Mouse (Mus musculus): ENCODE results near the gene Slc44a1. TPM values are rescaled to one million over a fixed set of nuclear protein-coding genes. Genes with fewer than 3 reads are reported as not detected.

The Slc44a1 gene
- polyA plus RNA-seq, 1 experiment: 71.5 TPM

DNA sequence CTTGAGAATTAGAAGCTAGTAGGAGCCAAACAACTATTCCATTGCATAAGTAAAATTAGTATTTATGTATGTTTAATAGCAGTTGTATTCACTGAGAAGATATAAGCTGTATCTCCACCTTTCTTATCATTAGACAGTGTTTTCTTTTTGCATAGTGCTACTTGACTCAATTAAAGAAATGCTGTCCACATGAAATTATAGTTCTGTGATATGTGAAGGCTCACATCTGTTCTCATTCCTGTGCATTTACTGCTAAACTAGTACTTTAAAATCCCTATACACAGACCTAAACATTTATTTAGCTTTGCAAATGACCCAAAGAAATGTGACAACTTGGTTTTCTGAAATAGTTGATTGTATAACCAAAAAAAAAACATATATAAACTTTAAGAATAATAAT lies 96.9 kb downstream of the Slc44a1 start:
- no peak for TF ChIP-seq POLR2A (IDR thresholded peaks at IDR 0.05; ENCODE audit: low read depth, low read length)
- no peak for TF ChIP-seq CTCF (IDR thresholded peaks at IDR 0.05; ENCODE audit: extremely low read depth, insufficient read length, insufficient replicate concordance, low read depth, low read length)
- no peaks in the 10 kb centered on the region for H3K27me3 ChIP-seq (ENCODE audit: control insufficient read depth, insufficient read depth, low read length)

DNA sequence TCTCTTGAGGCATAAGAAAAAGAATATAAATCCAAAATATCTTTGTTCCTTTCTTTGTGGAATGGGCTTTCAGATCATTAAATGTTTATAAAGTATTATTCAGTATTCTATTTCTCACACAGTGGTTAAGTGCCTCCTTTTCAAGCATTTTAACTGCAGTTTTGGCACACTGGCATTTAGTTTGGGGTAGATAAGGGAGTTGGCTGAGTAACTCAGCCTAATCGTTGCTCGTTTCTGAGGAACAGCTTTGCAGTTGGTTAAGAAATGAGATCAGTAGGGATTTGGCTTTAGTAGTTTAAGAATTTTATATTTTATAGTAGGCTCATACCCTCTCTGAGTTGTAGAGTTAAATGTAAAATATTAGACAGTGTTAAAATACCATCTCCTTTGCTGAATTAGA lies 97.3 kb downstream of the Slc44a1 start:
- TF ChIP-seq CTCF (IDR thresholded peaks at IDR 0.05; ENCODE audit: extremely low read depth, insufficient read length, insufficient replicate concordance, low read depth, low read length) (no peak), POLR2A (IDR thresholded peaks at IDR 0.05; ENCODE audit: low read depth, low read length) (no peak)
- WGBS: 87% methylated on average over 2 of the region's 2 CpGs
- H3K27me3 ChIP-seq (ENCODE audit: control insufficient read depth, insufficient read depth, low read length): no peaks in the 10 kb centered on the region
- H3K36me3 ChIP-seq (ENCODE audit: control insufficient read depth, insufficient read depth, low read length): peaks cover 28% of the 10 kb centered on the region
- no peak overlapping the region for H3K4me3 ChIP-seq (ENCODE audit: low read depth, low read length)
- H3K27ac ChIP-seq (ENCODE audit: insufficient read depth, low read depth, low read length): no peak overlapping the region
- H3K4me1 ChIP-seq (ENCODE audit: control insufficient read depth, insufficient read depth, insufficient read length, low read length): no peaks in the 10 kb centered on the region

More for the DNA sequence above, 96.9 kb downstream of the Slc44a1 start:
- H3K36me3 ChIP-seq (ENCODE audit: control insufficient read depth, insufficient read depth, low read length): peaks cover 23% of the 10 kb centered on the region
- no peak overlapping the region for H3K27ac ChIP-seq (ENCODE audit: insufficient read depth, low read depth, low read length)
- H3K4me3 ChIP-seq (ENCODE audit: low read depth, low read length): no peak overlapping the region
- H3K4me1 ChIP-seq (ENCODE audit: control insufficient read depth, insufficient read depth, insufficient read length, low read length): no peaks in the 10 kb centered on the region

DNA sequence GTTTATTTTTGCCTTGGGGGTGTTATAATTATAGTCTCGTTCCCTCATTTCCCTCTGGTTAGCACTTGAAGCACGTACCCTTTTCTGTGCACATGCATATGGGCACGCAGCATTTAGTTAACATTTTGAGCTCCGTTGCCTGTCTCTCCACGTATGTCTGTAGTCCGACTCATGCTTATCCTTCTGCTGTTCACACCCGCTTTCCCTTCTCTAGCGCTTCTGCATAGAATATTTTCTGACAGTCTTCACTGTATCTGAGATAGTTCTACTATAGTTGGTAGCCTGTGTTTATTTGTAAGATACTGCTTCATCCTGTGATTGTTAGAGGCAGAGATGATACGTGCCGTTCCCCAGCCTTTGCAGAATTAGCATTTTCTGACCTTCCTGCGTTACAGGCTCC lies 98.4 kb downstream of the Slc44a1 start:
- H3K36me3 ChIP-seq (ENCODE audit: control insufficient read depth, insufficient read depth, low read length): peaks cover 34% of the 10 kb centered on the region
- no peaks in the 10 kb centered on the region for H3K4me1 ChIP-seq (ENCODE audit: control insufficient read depth, insufficient read depth, insufficient read length, low read length)
- no peak overlapping the region for H3K27ac ChIP-seq (ENCODE audit: insufficient read depth, low read depth, low read length)
- TF ChIP-seq CTCF (IDR thresholded peaks at IDR 0.05; ENCODE audit: extremely low read depth, insufficient read length, insufficient replicate concordance, low read depth, low read length) (no peak), POLR2A (IDR thresholded peaks at IDR 0.05; ENCODE audit: low read depth, low read length) (no peak)
- H3K4me3 ChIP-seq (ENCODE audit: low read depth, low read length): no peak overlapping the region
- no peaks in the 10 kb centered on the region for H3K27me3 ChIP-seq (ENCODE audit: control insufficient read depth, insufficient read depth, low read length)
- WGBS: 96% methylated on average over 11 of the region's 11 CpGs

DNA sequence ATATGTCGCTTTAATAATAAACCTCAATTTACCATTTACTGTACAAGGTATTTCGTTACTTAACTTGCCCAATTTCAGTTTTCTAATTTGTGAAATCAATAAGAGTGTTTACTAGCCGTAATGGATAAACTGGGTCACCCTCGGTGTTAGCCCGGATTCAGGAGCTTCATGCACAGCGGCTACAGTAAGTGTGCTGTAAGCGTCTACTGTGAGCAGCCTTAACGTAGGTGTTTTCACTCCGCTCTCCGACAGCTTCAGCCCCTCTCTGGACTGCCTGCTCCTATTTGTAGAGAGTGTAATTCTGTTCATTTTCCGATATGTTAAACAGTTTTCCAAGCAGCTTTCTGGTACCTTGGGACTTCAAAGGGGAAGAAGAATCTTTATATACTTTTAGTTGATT lies 99.7 kb downstream of the Slc44a1 start:
- H3K27me3 ChIP-seq (ENCODE audit: control insufficient read depth, insufficient read depth, low read length): no peaks in the 10 kb centered on the region
- H3K27ac ChIP-seq (ENCODE audit: insufficient read depth, low read depth, low read length): no peak overlapping the region
- 93% methylated on average over 11 of the region's 11 CpGs for WGBS
- no peak overlapping the region for H3K4me3 ChIP-seq (ENCODE audit: low read depth, low read length)
- no peaks in the 10 kb centered on the region for H3K4me1 ChIP-seq (ENCODE audit: control insufficient read depth, insufficient read depth, insufficient read length, low read length)
- H3K36me3 ChIP-seq (ENCODE audit: control insufficient read depth, insufficient read depth, low read length): peaks cover 42% of the 10 kb centered on the region
- TF ChIP-seq POLR2A (IDR thresholded peaks at IDR 0.05; ENCODE audit: low read depth, low read length): no peak
- TF ChIP-seq CTCF (IDR thresholded peaks at IDR 0.05; ENCODE audit: extremely low read depth, insufficient read length, insufficient replicate concordance, low read depth, low read length): no peak

DNA sequence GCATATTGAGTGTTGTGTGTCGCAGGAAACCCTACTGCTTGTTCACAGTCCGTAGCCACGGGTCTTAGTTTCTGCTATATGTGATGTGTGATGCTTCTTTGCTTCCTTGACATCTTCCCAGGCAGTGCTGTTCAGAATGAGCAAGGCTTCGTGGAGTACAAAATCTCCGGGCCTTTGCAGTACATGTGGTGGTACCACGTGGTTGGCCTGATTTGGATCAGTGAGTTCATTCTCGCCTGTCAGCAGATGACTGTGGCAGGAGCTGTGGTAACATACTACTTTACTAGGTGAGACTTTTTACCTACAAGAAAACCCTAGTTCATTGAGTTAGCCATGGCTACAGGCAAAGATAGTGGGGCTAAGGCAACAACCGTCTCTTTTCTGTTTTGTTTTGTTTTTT lies 103.2 kb downstream of the Slc44a1 start:
- Histone ChIP-seq H3K27ac (ENCODE audit: insufficient read depth, low read depth, low read length) (no peak overlapping the region), H3K4me1 (ENCODE audit: control insufficient read depth, insufficient read depth, insufficient read length, low read length) (no peaks in the 10 kb centered on the region), H3K4me3 (ENCODE audit: low read depth, low read length) (no peak overlapping the region), H3K36me3 (ENCODE audit: control insufficient read depth, insufficient read depth, low read length) (peaks cover 51% of the 10 kb centered on the region), H3K27me3 (ENCODE audit: control insufficient read depth, insufficient read depth, low read length) (no peaks in the 10 kb centered on the region)
- TF ChIP-seq CTCF (IDR thresholded peaks at IDR 0.05; ENCODE audit: extremely low read depth, insufficient read length, insufficient replicate concordance, low read depth, low read length): no peak
- no peak for TF ChIP-seq POLR2A (IDR thresholded peaks at IDR 0.05; ENCODE audit: low read depth, low read length)
- WGBS: 87% methylated on average over 8 of the region's 8 CpGs

DNA sequence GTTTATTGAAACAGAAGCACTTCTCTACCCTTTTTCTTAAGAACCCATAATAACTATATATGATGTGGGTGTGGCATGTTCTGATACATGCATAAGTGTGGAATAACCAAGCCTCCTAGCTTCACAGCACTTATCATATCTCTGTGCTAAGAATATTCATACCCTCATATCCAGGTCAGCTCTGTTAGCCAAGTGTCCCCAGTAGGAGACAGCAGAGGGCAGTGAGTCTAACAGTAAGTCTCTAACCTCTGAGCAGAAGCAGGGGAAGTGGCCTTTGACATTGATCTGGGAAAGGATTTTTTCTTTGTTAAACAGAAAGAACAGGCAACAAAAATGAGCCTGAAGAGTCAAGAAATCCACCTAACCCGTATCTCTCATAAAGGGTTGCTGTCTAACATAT lies 104.7 kb downstream of the Slc44a1 start:
- TF ChIP-seq POLR2A (IDR thresholded peaks at IDR 0.05; ENCODE audit: low read depth, low read length) (no peak), CTCF (IDR thresholded peaks at IDR 0.05; ENCODE audit: extremely low read depth, insufficient read length, insufficient replicate concordance, low read depth, low read length) (no peak)
- 89% methylated on average over 1 of the region's 1 CpGs for WGBS

DNA sequence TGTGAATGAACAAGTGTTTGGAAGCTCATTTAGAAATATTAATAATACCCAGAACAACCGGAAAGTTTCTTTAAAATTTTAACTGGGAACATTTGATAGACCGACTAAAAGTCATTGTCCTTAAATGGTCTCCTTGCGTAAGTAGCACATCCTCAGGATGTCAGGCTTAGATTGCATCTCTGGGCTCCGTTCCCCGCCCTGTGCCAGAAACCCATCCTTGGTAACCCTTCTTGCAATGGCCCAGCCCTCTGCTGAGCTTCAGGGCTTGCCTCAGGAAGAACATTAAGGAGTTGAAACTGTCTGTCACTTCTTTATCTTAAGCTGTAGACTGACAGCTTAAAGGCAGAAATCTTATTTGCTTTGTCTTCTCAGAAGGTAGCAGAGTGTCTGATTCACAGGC lies 107.2 kb downstream of the Slc44a1 start:
- no peaks in the 10 kb centered on the region for H3K4me1 ChIP-seq (ENCODE audit: control insufficient read depth, insufficient read depth, insufficient read length, low read length)
- 91% methylated on average over 5 of the region's 5 CpGs for WGBS
- H3K27ac ChIP-seq (ENCODE audit: insufficient read depth, low read depth, low read length): no peak overlapping the region
- no peak overlapping the region for H3K4me3 ChIP-seq (ENCODE audit: low read depth, low read length)
- no peak for TF ChIP-seq CTCF (IDR thresholded peaks at IDR 0.05; ENCODE audit: extremely low read depth, insufficient read length, insufficient replicate concordance, low read depth, low read length)
- TF ChIP-seq POLR2A (IDR thresholded peaks at IDR 0.05; ENCODE audit: low read depth, low read length): no peak
- no peaks in the 10 kb centered on the region for H3K27me3 ChIP-seq (ENCODE audit: control insufficient read depth, insufficient read depth, low read length)
- peaks cover 49% of the 10 kb centered on the region for H3K36me3 ChIP-seq (ENCODE audit: control insufficient read depth, insufficient read depth, low read length)

More for the DNA sequence above, 104.7 kb downstream of the Slc44a1 start:
- Histone ChIP-seq H3K27ac (ENCODE audit: insufficient read depth, low read depth, low read length) (no peak overlapping the region), H3K4me3 (ENCODE audit: low read depth, low read length) (no peak overlapping the region), H3K4me1 (ENCODE audit: control insufficient read depth, insufficient read depth, insufficient read length, low read length) (no peaks in the 10 kb centered on the region), H3K27me3 (ENCODE audit: control insufficient read depth, insufficient read depth, low read length) (no peaks in the 10 kb centered on the region), H3K36me3 (ENCODE audit: control insufficient read depth, insufficient read depth, low read length) (peaks cover 48% of the 10 kb centered on the region)

DNA sequence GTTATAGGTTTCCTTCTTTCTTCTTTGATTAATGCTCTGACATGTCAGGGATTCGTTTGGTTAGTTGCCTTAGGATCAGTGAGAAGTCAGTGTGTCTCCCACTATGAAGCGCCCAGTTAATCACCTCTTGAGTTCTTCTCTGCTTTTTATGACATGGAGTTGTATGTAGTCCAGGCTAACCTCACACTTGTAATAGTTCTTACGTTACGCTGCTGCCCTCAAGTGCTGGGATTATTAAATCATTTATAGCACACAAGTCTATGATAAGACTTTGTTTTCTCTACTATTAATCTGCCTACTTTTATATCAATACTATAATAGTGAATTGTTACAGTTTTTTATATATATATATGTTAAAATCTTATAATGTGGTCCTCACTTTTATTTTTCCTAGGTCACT lies 109.2 kb downstream of the Slc44a1 start:
- no peak overlapping the region for H3K27ac ChIP-seq (ENCODE audit: insufficient read depth, low read depth, low read length)
- 70% methylated on average over 4 of the region's 4 CpGs for WGBS
- no peaks in the 10 kb centered on the region for H3K4me1 ChIP-seq (ENCODE audit: control insufficient read depth, insufficient read depth, insufficient read length, low read length)
- no peaks in the 10 kb centered on the region for H3K27me3 ChIP-seq (ENCODE audit: control insufficient read depth, insufficient read depth, low read length)
- H3K4me3 ChIP-seq (ENCODE audit: low read depth, low read length): no peak overlapping the region
- TF ChIP-seq POLR2A (IDR thresholded peaks at IDR 0.05; ENCODE audit: low read depth, low read length) (no peak), CTCF (IDR thresholded peaks at IDR 0.05; ENCODE audit: extremely low read depth, insufficient read length, insufficient replicate concordance, low read depth, low read length) (no peak)
- peaks cover 45% of the 10 kb centered on the region for H3K36me3 ChIP-seq (ENCODE audit: control insufficient read depth, insufficient read depth, low read length)

All from small intestine, adult 2 months (tissue).